Mouse (Mus musculus) small intestine, adult 2 months (tissue): Measurements from ENCODE around the gene Hmgb1.

Experiments
- CTCF ChIP-seq: fragments of 200-500 bp; IDR thresholded peaks from 2 replicates; pipeline ENCODE4 v1.5.1; 2012; ENCODE audit warnings: low read depth, mild to moderate bottlenecking, control low read depth, inconsistent platforms, low read length, moderate library complexity, mixed read lengths; ENCODE audit not compliant: insufficient replicate concordance, insufficient read length; ENCODE audit errors: extremely low read depth
- POLR2A ChIP-seq: fragments of 200-500 bp; IDR thresholded peaks from 2 replicates; pipeline ENCODE4 v1.6.1; 2012; ENCODE audit warnings: low read depth, mild to moderate bottlenecking, control low read depth, inconsistent platforms, low read length, moderate library complexity

DNA sequence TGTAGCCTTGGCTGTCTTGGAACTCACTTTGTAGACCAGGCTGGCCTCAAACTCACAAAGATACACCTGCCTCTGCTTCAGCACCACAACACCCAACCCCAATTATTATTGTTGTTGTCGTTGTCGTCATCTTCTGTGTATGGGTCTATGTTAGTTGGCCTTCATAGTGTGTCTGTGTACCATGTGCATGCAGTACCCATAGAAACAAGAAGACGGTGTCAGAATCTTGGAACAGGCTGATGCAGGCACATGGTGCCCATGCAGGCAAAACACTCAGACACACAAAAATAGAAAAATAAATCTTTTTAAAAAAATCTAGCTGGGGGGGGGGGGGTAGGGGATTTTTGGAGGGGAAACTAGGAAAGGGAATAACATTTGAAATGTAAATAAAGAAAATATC, 167.1 kb downstream of the Hmgb1 start:
- TF ChIP-seq CTCF (no peak), POLR2A (no peak)
